Mouse (Mus musculus): ENCODE data around the gene Ctnnbl1. TPM values are rescaled to one million over a fixed set of nuclear protein-coding genes. Genes with fewer than 3 reads are reported as not detected.

The Ctnnbl1 gene
- polyA plus RNA-seq, 1 experiment from 2014 or later, result 33.3 TPM

GRCm38 (mm10) chr2:157799533-157799932, 62.3 kb downstream of the Ctnnbl1 start:
- WGBS, result 96% methylated on average over 9 of the region's 9 CpGs
- Histone ChIP-seq H3K27me3 (ENCODE audit: control insufficient read depth, insufficient read depth, low read length) (no peaks in the 10 kb centered on the region), H3K36me3 (ENCODE audit: control insufficient read depth, insufficient read depth) (no peaks in the 10 kb centered on the region), H3K9me3 (replicated peaks; ENCODE audit: control insufficient read depth, low read length) (no peaks in the 10 kb centered on the region), H3K9ac (ENCODE audit: low read length) (no peak overlapping the region), H3K4me2 (ENCODE audit: low read depth, low read length) (no peak overlapping the region), H3K27ac (ENCODE audit: low read length) (no peak overlapping the region), H3K4me3 (ENCODE audit: low read length) (no peak overlapping the region), H3K4me1 (ENCODE audit: control insufficient read depth, insufficient read depth, low read length) (peaks cover 2% of the 10 kb centered on the region)
- ATAC-seq (replicated peaks; ENCODE audit: extremely low read depth, insufficient read depth, low FRiP score), result no peak

- H3K4me3 ChIP-seq (ENCODE audit: low read length), result no peak overlapping the region
- WGBS, result 78% methylated on average over 2 of the region's 2 CpGs
- no peaks in the 10 kb centered on the region for H3K36me3 ChIP-seq (ENCODE audit: control insufficient read depth, insufficient read depth)
- peaks cover 2% of the 10 kb centered on the region for H3K4me1 ChIP-seq (ENCODE audit: control insufficient read depth, insufficient read depth, low read length)
- H3K9me3 ChIP-seq (replicated peaks; ENCODE audit: control insufficient read depth, low read length), result no peaks in the 10 kb centered on the region
- H3K27ac ChIP-seq (ENCODE audit: low read length), result no peak overlapping the region
- no peak overlapping the region for H3K9ac ChIP-seq (ENCODE audit: low read length)
- no peaks in the 10 kb centered on the region for H3K27me3 ChIP-seq (ENCODE audit: control insufficient read depth, insufficient read depth, low read length)
- H3K4me2 ChIP-seq (ENCODE audit: low read depth, low read length), result no peak overlapping the region
- no peak for ATAC-seq (replicated peaks; ENCODE audit: extremely low read depth, insufficient read depth, low FRiP score)
These were observed 63.1 kb downstream of the Ctnnbl1 start for GRCm38 (mm10) chr2:157800288-157800687.

GRCm38 (mm10) chr2:157800746-157801501, 63.7 kb downstream of the Ctnnbl1 start:
- no peak for ATAC-seq (replicated peaks; ENCODE audit: extremely low read depth, insufficient read depth, low FRiP score)
- no peaks in the 10 kb centered on the region for H3K9me3 ChIP-seq (replicated peaks; ENCODE audit: control insufficient read depth, low read length)
- WGBS, result 66% methylated on average over 11 of the region's 11 CpGs
- no peak overlapping the region for H3K9ac ChIP-seq (ENCODE audit: low read length)
- 0 out of 2 replicates have a peak, but pooled peaks cover 2% of the 10 kb centered on the region for H3K27me3 ChIP-seq (ENCODE audit: control insufficient read depth, insufficient read depth, low read length)
- no peak overlapping the region for H3K4me3 ChIP-seq (ENCODE audit: low read length)
- no peaks in the 10 kb centered on the region for H3K36me3 ChIP-seq (ENCODE audit: control insufficient read depth, insufficient read depth)
- no peak overlapping the region for H3K27ac ChIP-seq (ENCODE audit: low read length)
- H3K4me2 ChIP-seq (ENCODE audit: low read depth, low read length), result no peak overlapping the region
- peaks cover 2% of the 10 kb centered on the region for H3K4me1 ChIP-seq (ENCODE audit: control insufficient read depth, insufficient read depth, low read length)

DNA sequence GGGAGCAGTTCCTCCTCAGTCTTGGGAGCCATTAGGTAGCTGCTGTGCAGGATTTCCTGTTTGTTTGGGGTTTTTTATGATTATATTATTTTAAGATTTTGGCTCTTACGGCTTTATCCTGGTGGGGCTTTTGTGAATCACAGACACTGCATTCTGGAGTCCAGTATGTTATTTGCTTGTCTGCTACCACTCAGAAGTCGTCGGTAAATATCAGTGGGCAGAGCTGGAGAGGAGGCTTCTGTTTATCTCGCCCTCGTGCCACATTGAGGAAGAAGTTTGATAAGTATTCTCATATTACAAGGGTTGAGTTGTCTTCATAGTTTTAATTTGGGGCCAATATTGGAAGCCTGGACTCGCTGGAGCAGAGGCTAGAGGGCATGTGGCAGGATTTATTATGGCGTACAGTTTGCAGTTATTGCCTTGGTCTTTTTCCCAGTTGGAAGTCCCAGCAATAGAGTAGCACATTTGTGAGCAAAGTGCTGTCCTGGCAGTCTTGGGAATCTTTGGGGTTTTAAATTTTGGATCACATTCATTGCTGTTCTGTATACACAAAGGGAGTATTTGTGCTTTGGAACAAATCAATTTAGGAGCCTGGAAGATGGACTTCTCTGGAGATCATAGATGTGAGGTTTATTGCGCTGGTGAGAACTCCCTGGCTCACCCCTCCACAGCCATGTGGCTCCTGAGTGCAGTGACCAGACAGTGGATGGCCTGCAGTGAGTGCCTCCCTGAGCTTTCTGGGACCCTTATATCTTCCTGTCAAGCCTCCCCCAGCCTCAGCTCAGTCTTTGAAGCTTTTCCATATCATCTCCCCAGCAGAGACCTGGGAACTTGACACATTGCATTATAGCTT, 64.5 kb downstream of the Ctnnbl1 start:
- no peak for ATAC-seq (replicated peaks; ENCODE audit: extremely low read depth, insufficient read depth, low FRiP score)
- H3K9me3 ChIP-seq (replicated peaks; ENCODE audit: control insufficient read depth, low read length), result no peaks in the 10 kb centered on the region

DNA sequence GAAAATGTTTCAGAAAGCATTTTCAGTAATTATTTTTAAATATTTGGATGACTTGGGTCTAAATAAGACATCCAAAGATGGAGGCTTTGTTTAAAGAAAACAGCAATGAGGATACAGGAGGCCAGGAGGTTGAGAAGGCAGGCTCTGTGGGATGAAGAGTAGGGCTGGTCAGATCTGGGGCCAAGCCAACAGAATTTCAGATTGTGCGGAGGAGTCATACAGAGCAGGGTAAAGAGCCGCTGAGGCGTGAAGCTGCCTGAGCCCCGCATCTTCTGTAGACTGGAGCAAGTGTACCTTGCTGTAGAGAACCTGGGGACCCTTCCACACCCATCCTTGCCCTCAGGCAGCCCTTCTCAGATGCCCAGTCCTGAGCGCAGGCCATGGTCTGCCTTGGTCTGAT, 65.5 kb downstream of the Ctnnbl1 start:
- peaks cover 6% of the 10 kb centered on the region for H3K4me1 ChIP-seq (ENCODE audit: control insufficient read depth, insufficient read depth, low read length)
- no peak overlapping the region for H3K4me3 ChIP-seq (ENCODE audit: low read length)
- ATAC-seq (replicated peaks; ENCODE audit: extremely low read depth, insufficient read depth, low FRiP score), result no peak
- H3K36me3 ChIP-seq (ENCODE audit: control insufficient read depth, insufficient read depth), result no peaks in the 10 kb centered on the region
- H3K4me2 ChIP-seq (ENCODE audit: low read depth, low read length), result no peak overlapping the region
- H3K9me3 ChIP-seq (replicated peaks; ENCODE audit: control insufficient read depth, low read length), result no peaks in the 10 kb centered on the region
- H3K9ac ChIP-seq (ENCODE audit: low read length), result no peak overlapping the region
- H3K27ac ChIP-seq (ENCODE audit: low read length), result no peak overlapping the region
- 0 out of 2 replicates have a peak, but pooled peaks cover 5% of the 10 kb centered on the region for H3K27me3 ChIP-seq (ENCODE audit: control insufficient read depth, insufficient read depth, low read length)
- WGBS, result 88% methylated on average over 5 of the region's 5 CpGs

More for the DNA sequence above, 64.5 kb downstream of the Ctnnbl1 start:
- Histone ChIP-seq H3K4me1 (ENCODE audit: control insufficient read depth, insufficient read depth, low read length) (peaks cover 2% of the 10 kb centered on the region), H3K36me3 (ENCODE audit: control insufficient read depth, insufficient read depth) (no peaks in the 10 kb centered on the region), H3K27ac (ENCODE audit: low read length) (no peak overlapping the region), H3K4me3 (ENCODE audit: low read length) (no peak overlapping the region), H3K9ac (ENCODE audit: low read length) (no peak overlapping the region), H3K4me2 (ENCODE audit: low read depth, low read length) (no peak overlapping the region), H3K27me3 (ENCODE audit: control insufficient read depth, insufficient read depth, low read length) (0 out of 2 replicates have a peak, but pooled peaks cover 5% of the 10 kb centered on the region)
- WGBS, result 41% methylated on average over 8 of the region's 8 CpGs

- Histone ChIP-seq H3K36me3 (ENCODE audit: control insufficient read depth, insufficient read depth) (no peaks in the 10 kb centered on the region), H3K27ac (ENCODE audit: low read length) (no peak overlapping the region), H3K4me3 (ENCODE audit: low read length) (no peak overlapping the region), H3K9me3 (replicated peaks; ENCODE audit: control insufficient read depth, low read length) (no peaks in the 10 kb centered on the region), H3K27me3 (ENCODE audit: control insufficient read depth, insufficient read depth, low read length) (0 out of 2 replicates have a peak, but pooled peaks cover 5% of the 10 kb centered on the region), H3K9ac (ENCODE audit: low read length) (no peak overlapping the region), H3K4me1 (ENCODE audit: control insufficient read depth, insufficient read depth, low read length) (peaks cover 19% of the 10 kb centered on the region), H3K4me2 (ENCODE audit: low read depth, low read length) (no peak overlapping the region)
- WGBS, result 74% methylated on average over 3 of the region's 3 CpGs
- ATAC-seq (replicated peaks; ENCODE audit: extremely low read depth, insufficient read depth, low FRiP score), result no peak
These were observed 67.2 kb downstream of the Ctnnbl1 start for GRCm38 (mm10) chr2:157804388-157804787.

- H3K9me3 ChIP-seq (replicated peaks; ENCODE audit: control insufficient read depth, low read length), result no peaks in the 10 kb centered on the region
- no peak overlapping the region for H3K9ac ChIP-seq (ENCODE audit: low read length)
- 0 out of 2 replicates have a peak, but pooled peaks cover 5% of the 10 kb centered on the region for H3K27me3 ChIP-seq (ENCODE audit: control insufficient read depth, insufficient read depth, low read length)
- no peak overlapping the region for H3K4me2 ChIP-seq (ENCODE audit: low read depth, low read length)
- no peak for ATAC-seq (replicated peaks; ENCODE audit: extremely low read depth, insufficient read depth, low FRiP score)
- peaks cover 19% of the 10 kb centered on the region for H3K4me1 ChIP-seq (ENCODE audit: control insufficient read depth, insufficient read depth, low read length)
- peaks cover under 1% of the 10 kb centered on the region; the same call in 1 of the 2 replicates for H3K36me3 ChIP-seq (ENCODE audit: control insufficient read depth, insufficient read depth)
- 75% methylated on average over 3 of the region's 3 CpGs for WGBS
- H3K27ac ChIP-seq (ENCODE audit: low read length), result no peak overlapping the region
- H3K4me3 ChIP-seq (ENCODE audit: low read length), result no peak overlapping the region
These were observed 67.9 kb downstream of the Ctnnbl1 start for GRCm38 (mm10) chr2:157805091-157805490.

GRCm38 (mm10) chr2:157807076-157807475, 69.9 kb downstream of the Ctnnbl1 start:
- H3K4me2 ChIP-seq (ENCODE audit: low read depth, low read length), result no peak overlapping the region
- H3K27me3 ChIP-seq (ENCODE audit: control insufficient read depth, insufficient read depth, low read length), result 0 out of 2 replicates have a peak, but pooled peaks cover 5% of the 10 kb centered on the region
- H3K4me3 ChIP-seq (ENCODE audit: low read length), result no peak overlapping the region
- no peak overlapping the region for H3K27ac ChIP-seq (ENCODE audit: low read length)
- peaks cover 17% of the 10 kb centered on the region for H3K4me1 ChIP-seq (ENCODE audit: control insufficient read depth, insufficient read depth, low read length)
- 80% methylated on average over 4 of the region's 4 CpGs for WGBS
- H3K9ac ChIP-seq (ENCODE audit: low read length), result no peak overlapping the region
- H3K36me3 ChIP-seq (ENCODE audit: control insufficient read depth, insufficient read depth), result peaks cover 4% of the 10 kb centered on the region
- no peak for ATAC-seq (replicated peaks; ENCODE audit: extremely low read depth, insufficient read depth, low FRiP score)
- H3K9me3 ChIP-seq (replicated peaks; ENCODE audit: control insufficient read depth, low read length), result no peaks in the 10 kb centered on the region

Data from heart, embryonic 16.5 days (tissue).